Mouse (Mus musculus) bone marrow, adult 2 months (tissue): ENCODE measurements around the gene Tmed6.

Source experiments
- CTCF ChIP-seq: fragments of 200-500 bp; IDR thresholded peaks from 2 replicates; pipeline ENCODE4 v1.5.1; 2011; ENCODE audit warnings: low read length, control low read depth; ENCODE audit not compliant: control insufficient read depth, insufficient read depth
- POLR2A ChIP-seq: fragments of 200-500 bp; IDR thresholded peaks from 2 replicates; pipeline ENCODE4 v1.6.1; 2011; ENCODE audit warnings: low read depth, mild to moderate bottlenecking, control low read depth, low read length, borderline replicate concordance; ENCODE audit not compliant: control insufficient read depth

DNA sequence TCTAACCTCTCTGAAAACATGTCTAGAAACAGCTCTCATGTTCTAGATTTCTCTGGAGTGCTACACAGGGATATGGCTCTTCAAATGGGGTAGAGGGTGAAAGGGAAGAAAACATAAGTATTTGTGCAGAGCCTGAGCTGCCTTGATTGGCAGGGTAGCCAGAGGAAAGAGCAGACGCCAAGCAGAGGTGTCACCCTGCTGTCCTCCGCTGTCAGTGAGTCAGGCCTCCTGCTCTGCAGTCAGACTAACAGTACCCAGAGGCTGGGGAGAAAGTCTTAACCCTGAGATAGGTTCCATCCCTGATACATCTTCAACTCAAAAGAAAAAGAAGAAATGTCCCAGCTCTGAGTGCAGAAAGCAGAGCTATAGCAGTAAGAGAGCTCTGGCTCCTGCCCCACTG lies 52.8 kb downstream of the Tmed6 start:
- TF ChIP-seq POLR2A (no peak), CTCF (no peak)
